Mouse (Mus musculus) layer of hippocampus, adult 9-11 months (tissue): ENCODE data around the gene Vmn1r79.
"Not testable (repeated sequence)": the region's sequence is repeated elsewhere in the genome, so short reads cannot be mapped to it uniquely, and the experiment has no call there.

ENCODE experiments used
- DNase-seq: peaks from one replicate; pipeline ENCODE4 v3.0.0; 2022

The Vmn1r79 gene

DNA sequence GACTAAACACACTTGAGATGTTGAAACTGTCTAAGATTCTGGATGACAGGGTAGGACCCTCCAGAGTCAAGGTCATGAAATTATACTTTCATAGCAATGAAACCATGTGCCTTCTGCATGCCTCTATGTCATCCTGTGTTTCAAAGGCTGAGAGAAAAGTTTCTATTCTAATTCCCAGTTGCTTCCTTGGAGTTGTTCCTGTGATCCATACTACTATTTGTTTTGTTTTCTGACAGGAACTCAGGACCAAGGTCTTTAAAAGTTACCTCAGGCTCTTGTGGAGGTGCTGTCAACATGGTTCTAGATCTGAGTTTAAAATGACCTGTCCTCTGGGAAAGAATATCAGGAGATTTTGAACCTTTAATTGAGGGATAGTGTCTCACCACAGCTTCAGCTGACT is at the start of gene Vmn1r79:
Gene Vmn1r79 (plus strand): TSS at position 301 of the 400 bp plus-strand sequence.
- not testable (repeated sequence) for DNase-seq

DNA sequence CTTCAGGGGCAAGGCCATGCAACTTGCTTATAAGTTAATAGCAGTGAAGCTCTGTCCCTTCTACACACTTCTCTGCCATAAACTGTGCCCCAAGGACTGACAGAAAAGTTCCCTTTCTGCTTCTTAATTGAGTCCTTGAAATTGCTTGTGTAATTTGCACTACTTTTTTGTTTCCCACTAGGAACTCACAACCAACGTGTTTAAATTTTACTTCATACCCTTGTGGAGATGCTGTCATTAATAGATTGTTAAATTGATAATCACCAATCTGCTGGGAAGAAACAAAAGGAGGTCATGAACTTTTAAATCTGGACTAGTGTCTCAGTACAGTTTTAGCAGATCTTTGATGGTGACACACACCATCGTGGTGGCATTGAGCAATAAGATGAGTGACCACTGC is 21.1 kb upstream of the Vmn1r79 start, which contains the start of gene Vmn1r78:
Gene Vmn1r78 (plus strand): TSS at position 301 of the 400 bp plus-strand sequence.
- DNase-seq, result no peak

DNA sequence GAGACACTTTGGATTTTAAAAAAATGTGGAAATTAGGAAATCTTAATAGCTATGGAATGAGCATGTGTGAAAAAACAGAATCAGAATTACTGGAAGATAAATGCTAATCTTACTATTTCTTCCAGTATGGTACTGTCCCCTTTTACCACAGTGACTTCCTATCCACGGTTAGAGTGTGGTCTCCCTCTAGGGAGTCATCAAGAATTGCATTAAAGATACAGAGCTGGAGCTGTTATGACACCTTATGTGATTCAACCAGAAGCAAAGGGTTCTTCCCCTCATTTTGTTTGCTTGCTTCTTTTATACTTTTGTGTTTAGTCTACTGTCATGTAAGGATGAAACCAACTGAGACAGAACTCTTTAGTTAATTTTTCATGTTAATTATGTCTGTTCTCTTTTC is 14.6 kb upstream of the Vmn1r79 start:
- DNase-seq, result not testable (repeated sequence)

- not testable (repeated sequence) for DNase-seq
These were observed 1.8 kb downstream of the Vmn1r79 start for GRCm38 (mm10) chr7:12172926-12173325.

- no peak for DNase-seq
These were observed 17.9 kb downstream of the Vmn1r79 start, which contains the start of gene Vmn1r80 for GRCm38 (mm10) chr7:12188986-12189385. Gene Vmn1r80, plus strand, starts transcription at chr7:12189286.

- DNase-seq, result no peak
These were observed 33.1 kb downstream of the Vmn1r79 start for GRCm38 (mm10) chr7:12204141-12204540.
